Mouse (Mus musculus) bone marrow macrophage, adult 2 months (primary cell): ENCODE results near the gene Glis3.

Experiments
- CTCF ChIP-seq: IDR thresholded peaks from 2 replicates; pipeline ENCODE4 v1.5.1; 2012; ENCODE audit warnings: low read depth, mild to moderate bottlenecking, low read length, moderate library complexity
- POLR2A ChIP-seq: IDR thresholded peaks from 2 replicates; pipeline ENCODE4 v1.6.1; 2012; ENCODE audit warnings: mild to moderate bottlenecking, low read depth, low read length, borderline replicate concordance

DNA sequence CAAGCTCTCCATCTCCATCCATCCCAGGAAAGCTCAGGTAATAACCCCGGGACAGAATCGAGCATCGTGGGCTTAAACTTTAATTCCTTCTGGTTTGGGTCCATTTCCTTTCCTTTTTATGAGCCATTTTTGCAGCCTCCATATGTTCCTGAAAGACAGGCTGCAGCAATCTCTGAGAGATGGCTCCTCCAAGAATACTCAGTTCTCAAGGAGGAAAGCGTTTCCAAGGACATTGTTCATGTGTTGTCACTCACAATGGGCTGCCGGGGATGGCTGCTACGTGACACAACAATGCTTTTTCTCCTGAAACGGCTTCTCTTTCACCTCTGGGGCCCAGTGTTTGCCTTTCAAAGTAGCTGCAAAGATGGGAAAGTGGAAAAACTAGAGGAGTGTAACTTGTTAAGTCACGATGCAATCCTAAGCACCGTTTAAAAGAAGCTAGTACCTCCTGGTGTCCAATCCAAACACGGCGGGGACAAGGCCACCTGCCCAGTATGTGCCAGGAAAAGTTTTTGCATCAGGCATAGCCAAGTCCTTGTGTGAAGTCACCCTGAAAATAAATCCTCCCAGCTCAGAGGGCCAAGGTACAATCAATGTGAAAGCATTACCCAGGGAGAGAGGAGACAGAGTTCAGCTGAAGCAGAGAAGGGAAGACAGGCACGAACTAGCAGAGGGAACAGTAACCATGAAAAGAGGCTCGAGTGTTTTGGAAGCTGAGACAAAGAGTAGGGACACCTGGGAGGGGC is 332.6 kb downstream of the Glis3 start:
- TF ChIP-seq CTCF (no peak), POLR2A (no peak)
